Mouse (Mus musculus) cortical plate, adult 2 months (tissue): Measurements from ENCODE around the gene Il6st.

Source experiments
- CTCF ChIP-seq: fragments of 200-500 bp; IDR thresholded peaks from 2 replicates; pipeline ENCODE4 v1.5.1; 2011; ENCODE audit warnings: mild to moderate bottlenecking, control low read depth, low read length; ENCODE audit not compliant: insufficient read depth; ENCODE audit errors: extremely low read depth
- POLR2A ChIP-seq: fragments of 200-500 bp; IDR thresholded peaks from 2 replicates; pipeline ENCODE4 v1.6.1; 2011; ENCODE audit warnings: mild to moderate bottlenecking, low read length, control low read depth; ENCODE audit not compliant: insufficient read depth; ENCODE audit errors: extremely low read depth

GRCm38 (mm10) chr13:112532235-112532634 is 68.4 kb downstream of the Il6st start:
- TF ChIP-seq CTCF (no peak), POLR2A (no peak)
